Comparison of ENCODE assay signal across 17 mouse cellular contexts in genomic region chr9:29617181-29617580, GRCm38 (mm10).
DNase-seq lines count a peak whose midpoint lies in the region; ATAC-seq and TF ChIP-seq lines count a peak whose summit lies in the region.
"Had no signal": no experiment of that assay in that cellular context is flagged by ENCODE, and none has a peak within 500 bp of the region (broad histone marks: within the 10 kb centered on the region; RNA-seq: fewer than 3 reads in every experiment).

No protein-coding gene starts in this region.

- no peak for DNase-seq in frontal cortex, postnatal 25 days (ENCODE audit: low spot score in 2 of 2)
- peak; percentile 2 for DNase-seq in kidney, adult 2 months
- DNase-seq in kidney, adult 18-20 months = no peak
- DNase-seq in NIH3T3 (ENCODE audit: low read depth) = peak; percentile 1
- peak; percentile 11 to 26 for DNase-seq in heart, postnatal 14 days
- DNase-seq in Muller cell, postnatal 12 days (ENCODE audit: inconsistent ontology term) = no peak
- DNase-seq in right cerebral cortex, adult 18-20 months = no peak
- DNase-seq: cerebellum, adult 18-20 months; left cerebral cortex, postnatal 4 days; liver, embryonic 13.5 days; thymus, postnatal 14 days had no signal

- TF ChIP-seq CTCF in kidney, adult 2 months (conservative IDR thresholded peaks at IDR 0.05; ENCODE audit: insufficient read depth, insufficient read length, low read depth, low read length) = no peak

- H3K4me1 ChIP-seq in kidney, adult 2 months (ENCODE audit: control insufficient read depth, insufficient read depth, low read length) = no peaks in the 10 kb centered on the region
- H3K4me1 ChIP-seq: embryonic facial prominence, embryonic 15.5 days; intestine, embryonic 15.5 days; liver, embryonic 13.5 days had no signal

- TF ChIP-seq POLR2A in kidney, adult 2 months (IDR thresholded peaks at IDR 0.05; ENCODE audit: low read depth, low read length) = no peak

- H3K36me3 ChIP-seq in kidney, adult 2 months (ENCODE audit: control insufficient read depth, insufficient read depth, low read length) = no peaks in the 10 kb centered on the region
- H3K36me3 ChIP-seq: embryonic facial prominence, embryonic 15.5 days; intestine, embryonic 15.5 days; liver, embryonic 13.5 days had no signal

- peak; percentile 74 for ATAC-seq in frontal cortex, adult (ENCODE audit: low TSS enrichment)
- ATAC-seq: forebrain, embryonic 13.5 days; intestine, embryonic 15.5 days; Patski had no signal

- H3K4me3 ChIP-seq in kidney, adult 2 months (ENCODE audit: insufficient read depth, low read depth, low read length) = no peak overlapping the region
- H3K4me3 ChIP-seq: embryonic facial prominence, embryonic 15.5 days; forebrain, embryonic 13.5 days; intestine, embryonic 15.5 days; liver, embryonic 13.5 days had no signal

- WGBS in kidney, adult 2 months = 46% methylated on average over 5 of the region's 5 CpGs

- H3K27me3 ChIP-seq in kidney, adult 2 months (replicated peaks; ENCODE audit: control insufficient read depth, insufficient read depth, low read length) = no peaks in the 10 kb centered on the region
- H3K27me3 ChIP-seq: embryonic facial prominence, embryonic 15.5 days; forebrain, embryonic 13.5 days; intestine, embryonic 15.5 days; liver, embryonic 13.5 days had no signal

- intact Hi-C loops in heart, postnatal 14 days (cut with DNase I) = no loop called here

- no peak overlapping the region for H3K27ac ChIP-seq in kidney, adult 2 months (ENCODE audit: insufficient read depth, low read depth, low read length)
- H3K27ac ChIP-seq: embryonic facial prominence, embryonic 15.5 days; forebrain, embryonic 13.5 days; intestine, embryonic 15.5 days; liver, embryonic 13.5 days; stomach, postnatal 0 days had no signal

Comparison
In these comparisons a context has a peak if more than half of its experiments do, and no peak if none do; other contexts are left out.
1. DNase-seq: peak in kidney, adult 2 months (single experiment), NIH3T3 (single experiment) and heart, postnatal 14 days (2 of 2); none in frontal cortex, postnatal 25 days (0 of 2), kidney, adult 18-20 months (single experiment), Muller cell, postnatal 12 days (single experiment) and right cerebral cortex, adult 18-20 months (single experiment).